Mouse (Mus musculus) ES-E14 (cell line): ENCODE data around the gene Sh3pxd2a. TPM values are rescaled to one million over a fixed set of nuclear protein-coding genes. Genes with fewer than 3 reads are reported as not detected.

Experiments
- DNase-seq: peaks from one replicate; pipeline ENCODE4 v3.0.0-alpha.2; 2013; ENCODE audit warnings: low read depth, low spot score
- H3K27ac ChIP-seq: 2 replicates; pipeline ENCODE4 v1.5.1; 2012; ENCODE audit warnings: low read depth, mild to moderate bottlenecking, low read length, moderate library complexity, mixed read lengths; ENCODE audit not compliant: poor library complexity, insufficient read depth, severe bottlenecking
- H3K36me3 ChIP-seq: 2 replicates; pipeline ENCODE4 v1.6.1; 2012; ENCODE audit warnings: mild to moderate bottlenecking, low read length, moderate library complexity, mixed read lengths; ENCODE audit not compliant: control insufficient read depth, poor library complexity, insufficient read depth, severe bottlenecking
- H3K4me1 ChIP-seq, 2 experiments: fragments of 150-350 bp in 1 of 2; sonication (generic) in 1 of 2; 2 replicates each; pipeline ENCODE4 v1.6.1; 2012; ENCODE audit warnings: low read length in 2 of 2, mild to moderate bottlenecking in 1 of 2, mixed read lengths in 1 of 2; ENCODE audit not compliant: control insufficient read depth in 2 of 2, insufficient read depth in 2 of 2, poor library complexity in 1 of 2
- H3K4me3 ChIP-seq, 2 experiments: fragments of 150-350 bp in 1 of 2; sonication (generic) in 1 of 2; 2 replicates each; pipeline ENCODE4 v1.5.1; 2012; ENCODE audit warnings: low read length in 2 of 2, low read depth in 1 of 2, mild to moderate bottlenecking in 1 of 2, mixed read lengths in 1 of 2; ENCODE audit not compliant: insufficient read depth in 1 of 2, poor library complexity in 1 of 2, severe bottlenecking in 1 of 2
- H3K9ac ChIP-seq: 2 replicates; pipeline ENCODE4 v1.6.1; 2012; ENCODE audit warnings: low read depth, mild to moderate bottlenecking, low read length, mixed read lengths; ENCODE audit not compliant: poor library complexity, insufficient read depth, severe bottlenecking
- H3K9me3 ChIP-seq: fragments of 150-350 bp; sonication (generic); 2 replicates; pipeline ENCODE4 v1.6.1; 2012; ENCODE audit warnings: low read depth, mild to moderate bottlenecking, low read length; ENCODE audit not compliant: control insufficient read depth, insufficient read depth
- CHD2 ChIP-seq: IDR thresholded peaks from 2 replicates; pipeline ENCODE4 v1.6.1; 2014; ENCODE audit warnings: mild to moderate bottlenecking, low read depth, low read length, inconsistent platforms
- HCFC1 ChIP-seq: IDR thresholded peaks from 2 replicates; pipeline ENCODE4 v1.6.1; 2012; ENCODE audit warnings: low read length, inconsistent platforms, borderline replicate concordance; ENCODE audit not compliant: insufficient read depth
- MAFK ChIP-seq: IDR thresholded peaks from 2 replicates; pipeline ENCODE4 v1.6.1; 2014; ENCODE audit warnings: mild to moderate bottlenecking, low read depth, low read length, inconsistent platforms; ENCODE audit not compliant: insufficient read depth
- ZC3H11A ChIP-seq: IDR thresholded peaks from 2 replicates; pipeline ENCODE4 v1.6.1; 2012; ENCODE audit warnings: low read depth, mild to moderate bottlenecking, inconsistent platforms, low read length, borderline replicate concordance
- ZNF384 ChIP-seq: IDR thresholded peaks from 2 replicates; pipeline ENCODE4 v1.6.1; 2012; ENCODE audit warnings: low read depth, low read length, inconsistent platforms
- in situ Hi-C, 2 experiments: fragments of 600-800 bp; cut with MboI; formaldehyde crosslinking; loops; one replicate each; pipeline ENCODE4 v1.15.1; 2025; ENCODE audit warnings: low sequenced_read_pairs in 2 of 2, inconsistent platforms in 1 of 2; ENCODE audit not compliant: unreplicated experiment in 2 of 2
- total RNA-seq: library from RNA; depleted of rRNA; stranded (reverse); fragments of 300-350 nt; gene quantifications from 2 replicates; pipeline ENCODE4 v1.2.3, GENCODE M21; 2012

Gene Sh3pxd2a
- total RNA-seq, 1 experiment = 13.0 TPM

DNA sequence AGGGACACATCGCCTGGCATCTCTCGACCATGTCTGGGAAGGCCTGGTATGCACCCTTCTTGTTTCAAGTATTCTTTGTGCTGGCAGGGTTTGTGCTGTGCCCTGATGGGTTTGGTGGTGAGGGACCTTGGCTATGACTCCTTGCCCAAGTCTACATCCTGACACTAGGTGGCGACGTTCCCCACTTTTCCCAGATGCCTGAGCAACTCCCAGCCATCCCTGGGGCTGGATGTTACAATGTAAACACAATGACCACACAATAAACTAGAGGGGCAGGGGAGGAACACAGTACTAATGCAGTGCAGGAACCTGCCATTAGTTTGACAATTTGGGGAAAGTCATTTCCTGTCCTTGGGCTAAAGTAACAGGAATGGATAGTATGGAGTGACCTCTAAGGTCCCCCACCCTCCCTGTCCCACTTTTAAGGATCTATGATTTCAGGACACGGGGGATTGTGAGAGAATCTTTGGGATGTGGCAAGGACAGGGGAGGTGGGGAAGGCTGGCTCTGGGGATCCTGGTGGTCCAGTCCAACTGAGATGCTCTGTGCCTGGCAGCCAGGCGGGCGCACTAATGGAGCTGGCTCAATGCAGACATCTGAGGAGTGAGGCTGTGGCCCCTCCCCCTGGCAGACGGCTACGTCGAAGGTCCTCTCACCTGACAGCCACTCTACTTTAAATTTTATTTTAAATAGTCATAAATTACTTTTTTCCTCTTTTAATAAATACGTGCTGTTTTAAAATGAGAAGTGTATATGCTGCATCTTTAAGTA is 199.7 kb downstream of the Sh3pxd2a start:
- TF ChIP-seq ZC3H11A (peak; percentile 77; the same call in 1 of the 2 replicates), HCFC1 (no peak)
- peak; percentile 77 for DNase-seq
- Histone ChIP-seq H3K4me3 (no peak overlapping the region), H3K4me1 (peaks cover 0 to 6% of the 10 kb centered on the region in 2 experiments; a peak in 1 of 4 replicates), H3K36me3 (peaks cover 8% of the 10 kb centered on the region; the same call in 1 of the 2 replicates), H3K27ac (no peak overlapping the region), H3K9ac (no peak overlapping the region), H3K9me3 (no peaks in the 10 kb centered on the region)
- in situ Hi-C loops = loop anchor here in 1 of 2 experiments (5.0 kb wide), 2 partner anchors 73 to 238 kb away; no protein-coding TSS in a partner anchor

DNA sequence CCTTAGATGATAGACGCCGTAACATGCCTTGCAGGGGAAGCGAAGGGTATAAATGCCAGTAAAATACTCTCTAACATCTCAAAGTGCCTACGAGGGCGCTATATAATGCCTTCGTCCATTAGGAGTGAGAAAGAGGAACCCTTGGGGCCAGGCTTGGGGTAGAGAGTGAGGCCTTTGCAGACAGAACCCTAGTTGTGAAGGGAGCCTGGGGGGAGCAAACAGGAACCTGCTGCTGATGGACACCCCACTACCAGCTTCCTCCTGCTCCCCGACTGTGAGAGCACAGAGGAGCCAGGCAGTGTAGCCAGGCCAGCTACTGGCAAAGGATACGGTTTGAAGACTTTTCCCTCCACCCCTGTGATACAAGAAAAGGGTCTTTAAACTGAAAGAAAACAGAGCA is 200.6 kb downstream of the Sh3pxd2a start:
- in situ Hi-C loops = no loop called here
- H3K36me3 ChIP-seq = peaks cover 6% of the 10 kb centered on the region; the same call in 1 of the 2 replicates
- no peak overlapping the region for H3K9ac ChIP-seq
- TF ChIP-seq ZNF384 (no peak), CHD2 (no peak), MAFK (no peak), HCFC1 (no peak), ZC3H11A (no peak)
- no peaks in the 10 kb centered on the region for H3K9me3 ChIP-seq
- H3K27ac ChIP-seq = no peak overlapping the region
- H3K4me3 ChIP-seq = no peak overlapping the region
- no peak for DNase-seq
- H3K4me1 ChIP-seq = peaks cover 0 to 9% of the 10 kb centered on the region in 2 experiments; a peak in 1 of 4 replicates

DNA sequence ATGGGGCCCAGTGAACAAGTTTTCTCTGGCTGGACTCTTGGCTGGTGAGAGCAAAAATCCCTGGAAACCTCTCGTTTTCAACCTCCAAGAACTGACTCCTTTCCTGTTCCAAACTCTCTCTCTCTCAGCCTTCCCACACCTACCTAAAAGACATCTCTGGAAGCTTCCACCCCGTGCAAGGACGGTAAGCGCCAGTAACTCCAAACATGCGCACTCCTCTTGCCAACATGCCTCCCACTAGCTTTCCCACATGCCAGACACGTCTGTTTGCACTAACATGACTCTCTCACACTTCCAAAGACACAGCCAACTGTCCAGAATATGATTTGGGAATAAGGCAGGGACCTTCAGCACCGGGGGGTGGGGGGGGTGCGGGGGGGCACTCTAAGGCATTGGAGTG is 203.0 kb downstream of the Sh3pxd2a start:
- no peak for DNase-seq
- no peak for TF ChIP-seq ZC3H11A
- TF ChIP-seq HCFC1 = no peak
- no peak for TF ChIP-seq CHD2
- no peak for TF ChIP-seq MAFK
- no peak for TF ChIP-seq ZNF384
- H3K9me3 ChIP-seq = no peaks in the 10 kb centered on the region
- H3K36me3 ChIP-seq = peaks cover 5% of the 10 kb centered on the region; the same call in 1 of the 2 replicates
- peaks cover 0 to 4% of the 10 kb centered on the region in 2 experiments; a peak in 1 of 4 replicates for H3K4me1 ChIP-seq
- no peak overlapping the region for H3K27ac ChIP-seq
- in situ Hi-C loops = no loop called here
- no peak overlapping the region for H3K4me3 ChIP-seq
- H3K9ac ChIP-seq = no peak overlapping the region

DNA sequence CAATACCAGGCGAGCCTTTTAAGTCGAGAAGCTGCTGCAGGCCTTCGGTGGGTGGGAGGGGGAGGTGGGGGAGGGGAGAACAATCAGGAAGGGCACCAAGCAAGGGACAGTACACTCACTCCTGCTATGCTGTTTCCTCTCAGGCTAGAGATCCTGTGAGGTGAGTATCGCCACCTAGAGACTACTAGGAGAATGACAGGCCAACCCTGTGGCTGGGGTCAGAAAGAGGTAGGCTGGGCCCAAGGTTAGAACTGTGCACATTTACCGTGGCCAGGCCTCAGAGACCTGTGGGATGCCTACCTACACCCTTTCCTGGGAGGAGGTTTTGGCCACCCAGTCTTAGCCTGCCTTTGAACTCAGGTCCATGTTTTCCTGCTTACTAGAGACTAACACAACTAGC is 204.6 kb downstream of the Sh3pxd2a start:
- TF ChIP-seq ZNF384 = no peak
- Histone ChIP-seq H3K9me3 (no peaks in the 10 kb centered on the region), H3K36me3 (peaks cover 5% of the 10 kb centered on the region; the same call in 1 of the 2 replicates), H3K4me1 (peaks cover 0 to 4% of the 10 kb centered on the region in 2 experiments; a peak in 1 of 4 replicates), H3K4me3 (no peak overlapping the region), H3K9ac (no peak overlapping the region), H3K27ac (no peak overlapping the region)
- in situ Hi-C loops = no loop called here
- DNase-seq = peak; percentile 48

DNA sequence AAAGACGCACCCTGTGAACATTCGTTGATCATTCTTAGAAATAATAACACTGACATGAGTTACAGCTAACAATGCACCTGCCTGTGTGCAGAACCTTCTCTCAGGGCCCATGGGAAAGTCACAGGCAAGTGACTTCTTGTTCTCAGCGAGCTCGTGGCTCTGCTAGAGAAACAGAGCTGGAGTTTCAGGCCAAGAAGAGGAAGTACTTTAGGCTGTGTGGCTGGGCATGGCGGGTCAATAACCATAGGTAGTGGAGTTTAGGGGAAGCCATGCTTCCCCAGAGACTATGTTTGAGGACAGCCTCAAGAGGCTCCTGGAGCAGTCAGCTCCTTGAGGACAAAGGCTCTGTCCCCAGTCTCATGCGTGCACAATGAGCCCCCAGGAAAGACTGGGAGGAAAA is 208.3 kb downstream of the Sh3pxd2a start:
- in situ Hi-C loops = no loop called here
- Histone ChIP-seq H3K4me3 (no peak overlapping the region), H3K4me1 (peaks cover 0 to 9% of the 10 kb centered on the region in 2 experiments; a peak in 2 of 4 replicates), H3K27ac (no peak overlapping the region), H3K9ac (no peak overlapping the region), H3K9me3 (no peaks in the 10 kb centered on the region), H3K36me3 (peaks cover 5% of the 10 kb centered on the region; the same call in 1 of the 2 replicates)
- no peak for DNase-seq
- no peak for TF ChIP-seq HCFC1
- no peak for TF ChIP-seq CHD2
- TF ChIP-seq ZC3H11A = no peak
- no peak for TF ChIP-seq ZNF384
- no peak for TF ChIP-seq MAFK
